Mouse (Mus musculus): Measurements from ENCODE around the gene Ms4a4b.
"Not testable (repeated sequence)": the region's sequence is repeated elsewhere in the genome, so short reads cannot be mapped to it uniquely, and the experiment has no call there.

The Ms4a4b gene

DNA sequence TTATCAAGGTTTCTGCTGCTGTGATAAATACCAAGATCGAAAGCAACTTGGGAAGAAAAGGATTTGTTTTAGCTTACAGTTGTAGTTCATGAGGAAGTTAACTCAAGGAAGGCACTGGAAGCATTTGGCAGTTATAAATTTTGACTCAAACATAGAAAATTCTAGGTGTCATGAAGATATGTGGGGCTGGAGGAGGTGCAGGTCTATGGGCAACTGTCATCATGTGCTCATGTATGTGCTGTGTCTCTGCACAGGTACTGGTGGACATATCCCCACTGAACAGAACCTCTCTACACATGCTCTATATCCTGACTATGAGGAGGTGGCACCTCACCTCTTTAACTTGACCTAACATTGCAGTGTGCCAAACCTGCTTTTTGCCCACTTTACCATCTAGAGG, 43.2 kb downstream of the Ms4a4b start:
- DNase-seq (ENCODE audit: low spot score): no peak

DNA sequence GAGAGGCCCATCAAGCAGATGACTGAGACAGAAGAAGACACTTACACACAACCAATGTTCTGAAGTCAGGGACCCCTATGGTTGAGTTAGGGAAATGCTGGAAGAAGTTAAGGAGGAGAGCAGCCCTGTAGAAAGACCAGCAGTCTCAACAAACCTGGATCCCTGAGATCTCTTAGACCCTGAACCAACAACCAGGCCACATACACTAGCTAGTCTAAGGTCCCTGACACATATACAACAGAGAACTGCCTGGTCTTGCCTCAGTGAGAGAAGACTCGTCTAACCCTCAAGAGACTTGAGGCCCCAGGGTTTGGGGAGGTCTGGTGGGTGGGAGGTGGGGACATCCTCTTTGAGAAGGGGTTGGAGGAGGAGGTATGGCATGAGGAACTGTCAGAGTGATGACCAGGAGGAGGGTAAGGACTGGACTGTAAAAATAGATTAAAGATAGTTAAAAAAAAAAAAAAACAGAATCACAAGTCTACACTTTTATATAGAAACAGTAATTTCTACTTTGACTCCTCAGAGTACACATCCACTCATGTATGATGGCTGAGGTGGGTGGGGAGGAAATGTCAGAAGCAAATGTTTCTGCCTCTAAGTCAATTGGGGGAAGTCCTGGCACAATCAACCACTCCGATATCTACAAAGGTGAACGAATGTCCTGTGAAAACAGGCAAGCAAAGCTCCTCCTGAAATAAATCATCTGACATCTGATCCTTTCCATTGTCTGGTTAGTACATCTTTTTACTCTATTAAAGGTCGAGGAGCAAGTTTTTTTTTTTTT, 48.2 kb downstream of the Ms4a4b start:
- no peak for DNase-seq (ENCODE audit: low spot score)

DNA sequence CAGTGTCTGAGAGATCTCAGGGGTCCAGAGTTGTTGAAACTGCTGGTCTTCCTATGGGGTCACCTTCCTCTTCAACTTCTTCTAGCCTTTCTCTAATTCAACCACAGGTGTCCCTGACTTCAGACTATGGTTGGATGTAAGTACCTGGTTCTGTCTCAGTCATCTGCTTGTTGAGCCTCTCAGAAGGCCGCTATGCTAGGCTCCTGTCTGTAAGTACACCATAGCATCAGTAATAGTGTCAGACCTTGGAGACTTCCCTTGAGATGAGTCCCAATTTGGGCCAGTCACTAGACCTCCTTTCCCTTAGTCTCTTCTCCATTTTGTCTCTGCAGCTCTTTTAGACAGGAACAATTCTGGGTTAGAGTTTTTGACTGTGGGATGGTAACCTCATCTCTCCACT, 49.3 kb downstream of the Ms4a4b start:
- DNase-seq (ENCODE audit: low spot score): no peak

DNA sequence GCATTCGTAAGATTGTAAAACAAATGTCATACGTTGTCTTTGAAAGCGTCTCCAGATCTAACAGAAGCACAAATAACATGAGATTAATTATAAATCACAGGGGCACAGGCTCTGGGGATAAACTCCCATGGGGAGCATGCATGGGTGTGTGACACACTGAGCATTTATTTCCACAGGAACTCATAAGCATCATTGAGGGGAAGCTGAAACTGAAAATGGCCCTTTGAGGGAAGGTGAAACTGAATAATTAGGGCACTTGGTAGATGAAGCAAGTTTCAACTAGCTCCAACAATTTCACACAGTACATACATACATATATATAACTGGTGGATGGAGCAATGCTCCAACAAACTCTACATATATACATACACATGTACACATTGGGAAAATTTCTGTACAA, 51.2 kb downstream of the Ms4a4b start:
- DNase-seq (ENCODE audit: low spot score): no peak

DNA sequence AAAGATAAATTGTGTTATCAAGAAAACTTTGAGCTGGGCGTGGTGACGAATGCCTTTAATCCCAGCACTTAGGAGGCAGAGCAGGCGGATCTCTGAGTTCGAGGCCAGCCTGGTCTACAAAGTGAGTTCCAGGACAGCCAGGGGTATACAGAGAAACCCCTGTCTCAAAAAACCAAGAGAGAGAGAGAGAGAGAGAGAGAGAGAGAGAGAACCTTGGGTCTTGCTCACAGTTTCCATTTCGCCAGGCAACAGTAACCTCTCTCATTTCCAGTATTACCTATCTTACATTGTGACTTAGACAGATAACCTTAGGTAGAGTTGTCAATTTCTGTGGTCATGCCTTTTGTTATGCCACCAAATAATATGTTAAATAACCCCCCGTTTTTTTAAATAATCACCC, 53.0 kb downstream of the Ms4a4b start:
- no peak for DNase-seq (ENCODE audit: low spot score)

DNA sequence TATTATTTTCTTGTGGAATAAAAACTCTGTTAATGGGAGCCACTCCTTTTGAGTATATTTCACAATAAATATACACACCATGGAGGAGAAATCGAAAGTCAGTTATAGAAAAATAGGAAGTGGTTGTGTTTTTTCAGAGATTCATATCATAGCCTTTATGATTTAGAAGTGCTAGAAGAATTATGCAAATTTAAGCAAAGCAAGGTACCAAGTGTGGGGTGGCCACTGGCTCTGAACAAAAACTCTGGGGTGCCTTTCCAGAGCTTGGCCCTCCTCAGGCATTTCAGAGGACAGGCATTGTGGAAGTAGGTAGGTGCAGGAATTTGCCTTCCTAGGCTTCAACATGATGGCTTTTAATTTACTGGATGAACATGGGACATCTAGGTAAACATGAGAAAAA, 53.9 kb downstream of the Ms4a4b start:
- not testable (repeated sequence) for DNase-seq (ENCODE audit: low spot score)

DNA sequence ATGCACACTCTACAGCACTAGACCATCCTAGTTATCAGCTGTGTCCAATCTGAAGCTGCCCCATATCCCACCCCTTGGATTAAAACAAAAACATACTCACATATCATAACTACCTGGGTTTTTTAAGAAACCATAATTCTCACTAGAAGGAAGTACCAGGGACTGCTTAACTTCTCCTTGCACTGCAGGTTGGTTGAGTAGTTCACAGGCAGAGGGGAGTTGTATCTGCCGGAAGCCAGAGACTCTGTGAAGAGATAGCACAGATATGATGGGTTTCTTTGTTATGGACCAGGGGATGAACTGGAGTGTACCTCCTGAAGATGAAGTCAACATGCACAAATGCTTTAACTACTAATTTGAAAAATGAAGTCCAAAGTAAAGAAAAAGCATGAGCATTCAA, 57.4 kb downstream of the Ms4a4b start:
- no peak for DNase-seq (ENCODE audit: low spot score)

DNA sequence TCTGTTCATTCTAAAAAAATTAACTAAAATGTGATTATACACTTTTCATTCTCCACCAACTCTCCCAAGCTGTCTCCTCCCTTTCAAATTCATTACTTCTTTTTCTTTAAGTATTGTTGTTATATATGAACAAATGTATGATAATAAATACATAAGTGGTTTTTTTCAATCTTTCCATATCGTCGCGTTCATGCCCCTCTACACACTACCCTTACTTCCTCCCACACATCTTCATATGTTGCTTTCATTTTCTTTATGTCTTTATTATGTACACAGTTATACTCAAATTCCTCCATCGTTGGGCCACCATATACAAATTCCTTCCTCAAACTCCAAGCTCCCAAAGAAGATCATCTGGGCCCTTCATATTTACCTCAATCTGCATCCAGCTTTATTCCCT, 58.0 kb downstream of the Ms4a4b start:
- no peak for DNase-seq (ENCODE audit: low spot score)

DNA sequence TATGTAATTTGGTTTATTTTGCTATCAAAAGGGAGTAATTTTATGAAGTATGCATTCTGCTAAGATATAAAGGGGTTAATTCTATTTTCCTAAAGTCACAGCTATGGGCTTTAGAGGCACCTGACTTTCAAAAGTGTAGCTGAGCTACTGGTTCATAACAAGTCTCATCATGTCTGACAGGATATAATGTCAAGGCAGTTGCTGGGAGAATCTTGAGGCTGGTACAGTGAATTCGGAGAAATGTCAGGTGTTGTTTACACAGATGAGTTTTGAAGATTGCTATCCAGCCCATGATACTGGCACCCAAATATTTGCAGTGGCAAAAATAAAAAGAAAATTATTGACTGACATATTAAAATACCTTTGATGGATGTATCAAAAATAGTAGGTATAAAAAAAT, 61.5 kb downstream of the Ms4a4b start:
- DNase-seq (ENCODE audit: low spot score): no peak

DNA sequence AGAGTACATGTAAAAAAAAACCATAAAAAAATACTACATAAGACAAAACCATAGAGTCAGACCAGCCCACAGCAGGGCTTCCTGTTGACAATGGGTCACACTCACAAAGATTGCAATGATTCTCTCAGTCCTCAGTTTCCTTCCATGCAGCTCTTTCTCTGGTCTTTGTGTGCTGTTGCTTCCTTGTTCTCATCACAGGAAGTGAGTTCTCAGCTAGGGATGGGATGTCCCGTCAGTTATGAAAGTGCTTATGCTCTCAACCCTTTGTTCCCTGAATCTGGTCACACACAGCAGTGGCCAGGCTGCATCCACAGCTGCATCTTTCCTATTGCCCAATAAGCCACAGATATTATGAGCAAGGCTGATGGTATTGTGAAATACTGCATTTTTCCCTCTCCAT, 70.1 kb downstream of the Ms4a4b start:
- no peak for DNase-seq (ENCODE audit: low spot score)

DNA sequence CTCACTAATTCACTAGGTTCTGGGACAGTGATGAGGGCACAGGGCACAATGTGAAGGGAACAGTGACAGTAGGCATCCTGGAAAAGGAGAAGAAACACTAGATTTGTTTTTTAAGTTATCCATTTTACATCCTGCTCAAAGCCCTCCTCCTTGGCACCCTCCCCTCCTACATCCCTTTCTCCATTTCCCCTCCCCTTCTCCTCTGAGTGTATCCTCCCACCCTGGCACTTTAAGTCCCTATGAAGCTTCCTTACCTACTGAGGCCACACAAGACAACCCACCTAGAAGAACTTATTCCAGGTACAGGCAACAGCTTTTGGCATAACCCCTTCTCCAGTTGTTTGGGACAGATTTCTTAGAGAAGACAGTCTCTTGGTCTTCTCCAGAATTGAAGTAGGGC, 72.9 kb downstream of the Ms4a4b start, which contains the start of gene Ms4a6b:
TSS of gene Ms4a6b (plus strand) at position 267 of the 400 bp plus-strand sequence.
- no peak for DNase-seq (ENCODE audit: low spot score)

Measured in ovary, postnatal 36 days (tissue).